Comparison of ENCODE assay signal across 32 mouse cellular contexts in genomic region chr12:119527760-119528159, GRCm38 (mm10).
DNase-seq lines count a peak whose midpoint lies in the region; ATAC-seq and TF ChIP-seq lines count a peak whose summit lies in the region.
"Had no signal": no experiment of that assay in that cellular context is flagged by ENCODE, and none has a peak within 500 bp of the region (broad histone marks: within the 10 kb centered on the region; RNA-seq: fewer than 3 reads in every experiment).

No protein-coding gene starts in this region.

- 77% methylated on average over 2 of the region's 2 CpGs for WGBS in embryonic facial prominence, embryonic 11.5 days
- 86% methylated on average over 2 of the region's 2 CpGs for WGBS in embryonic facial prominence, embryonic 10.5 days
- 89% methylated on average over 2 of the region's 2 CpGs for WGBS in hindbrain, embryonic 12.5 days
- 83% methylated on average over 2 of the region's 2 CpGs for WGBS in hindbrain, embryonic 13.5 days
- WGBS in liver, embryonic 15.5 days (ENCODE audit: insufficient replicate concordance) = 46% methylated on average over 2 of the region's 2 CpGs
- WGBS in liver, postnatal 0 days (ENCODE audit: insufficient replicate concordance) = 61% methylated on average over 2 of the region's 2 CpGs
- 83% methylated on average over 2 of the region's 2 CpGs for WGBS in midbrain, postnatal 0 days
- WGBS in midbrain, embryonic 10.5 days = 89% methylated on average over 2 of the region's 2 CpGs

- DNase-seq in embryonic facial prominence, embryonic 11.5 days (ENCODE audit: low spot score) = no peak
- no peak for DNase-seq in embryonic facial prominence, embryonic 10.5 days (ENCODE audit: low spot score)
- DNase-seq in liver, postnatal 0 days = no peak
- DNase-seq in midbrain, postnatal 0 days (ENCODE audit: low spot score) = no peak
- no peak for DNase-seq in midbrain, embryonic 10.5 days (ENCODE audit: low spot score)
- DNase-seq: adrenal gland, adult 8-10 months; cerebellum, adult 11 months; cerebellum, adult 9-11 months; embryo, embryonic 11 days; gastrocnemius, postnatal 14 days; kidney, adult 11 months; kidney, postnatal 36 days; lung, adult 18-20 months; lung, postnatal 10 days; right cerebral cortex, adult 18-20 months; right cerebral cortex, postnatal 4 days; thymus, adult 2 months; thymus, postnatal 36 days had no signal

- no peaks in the 10 kb centered on the region for H3K36me3 ChIP-seq in embryonic facial prominence, embryonic 11.5 days (replicated peaks; ENCODE audit: control insufficient read depth, insufficient read depth, low read depth, low read length)
- no peaks in the 10 kb centered on the region for H3K36me3 ChIP-seq in embryonic facial prominence, embryonic 10.5 days (replicated peaks)
- H3K36me3 ChIP-seq in hindbrain, embryonic 12.5 days = no peaks in the 10 kb centered on the region
- no peaks in the 10 kb centered on the region for H3K36me3 ChIP-seq in hindbrain, embryonic 13.5 days
- H3K36me3 ChIP-seq in liver, embryonic 15.5 days (replicated peaks) = no peaks in the 10 kb centered on the region
- H3K36me3 ChIP-seq in liver, postnatal 0 days (replicated peaks; ENCODE audit: insufficient read depth, low read length) = no peaks in the 10 kb centered on the region
- no peaks in the 10 kb centered on the region for H3K36me3 ChIP-seq in midbrain, postnatal 0 days (ENCODE audit: insufficient read depth, low read length)
- no peaks in the 10 kb centered on the region for H3K36me3 ChIP-seq in midbrain, embryonic 10.5 days
- H3K36me3 ChIP-seq: embryonic facial prominence, embryonic 15.5 days; G1E; heart, embryonic 12.5 days; kidney, embryonic 15.5 days; midbrain, embryonic 12.5 days; neural tube, embryonic 12.5 days had no signal

- no peak for TF ChIP-seq CTCF in liver, postnatal 0 days (IDR thresholded peaks at IDR 0.05; ENCODE audit: low read depth)
- no peak for TF ChIP-seq CTCF in midbrain, postnatal 0 days (IDR thresholded peaks at IDR 0.05)

- no peak overlapping the region for H3K9ac ChIP-seq in embryonic facial prominence, embryonic 11.5 days (replicated peaks; ENCODE audit: low read length)
- no peak overlapping the region for H3K9ac ChIP-seq in hindbrain, embryonic 12.5 days
- no peak overlapping the region for H3K9ac ChIP-seq in hindbrain, embryonic 13.5 days
- no peak overlapping the region for H3K9ac ChIP-seq in liver, embryonic 15.5 days
- no peak overlapping the region for H3K9ac ChIP-seq in liver, postnatal 0 days (replicated peaks)
- H3K9ac ChIP-seq in midbrain, postnatal 0 days (replicated peaks; ENCODE audit: low read length, poor library complexity, severe bottlenecking) = no peak overlapping the region
- H3K9ac ChIP-seq: embryonic facial prominence, embryonic 15.5 days; forebrain, embryonic 13.5 days; heart, embryonic 12.5 days; kidney, embryonic 15.5 days; midbrain, embryonic 12.5 days; neural tube, embryonic 12.5 days had no signal

- no peak for TF ChIP-seq EP300 in liver, postnatal 0 days (IDR thresholded peaks at IDR 0.05; ENCODE audit: low read depth)

- 0 out of 2 replicates have a peak, but pooled peaks have one; percentile 32 for ATAC-seq in embryonic facial prominence, embryonic 11.5 days (replicated peaks; ENCODE audit: insufficient number of reproducible peaks, low FRiP score, low TSS enrichment, low read depth)
- ATAC-seq in hindbrain, embryonic 12.5 days (ENCODE audit: low FRiP score) = 0 out of 2 replicates have a peak, but pooled peaks have one; percentile 19
- no peak for ATAC-seq in hindbrain, embryonic 13.5 days (ENCODE audit: low FRiP score)
- ATAC-seq in liver, embryonic 15.5 days (ENCODE audit: insufficient read depth) = peak; percentile 12; the same call in 1 of the 2 replicates
- no peak for ATAC-seq in liver, postnatal 0 days
- 0 out of 2 replicates have a peak, but pooled peaks have one; percentile 16 for ATAC-seq in midbrain, postnatal 0 days (ENCODE audit: low FRiP score)
- ATAC-seq: forebrain, embryonic 13.5 days; inflammation-experienced regulatory T-cells, adult 6 months had no signal

- no peaks in the 10 kb centered on the region for H3K9me3 ChIP-seq in embryonic facial prominence, embryonic 11.5 days (replicated peaks; ENCODE audit: control insufficient read depth, low read length)
- no peaks in the 10 kb centered on the region for H3K9me3 ChIP-seq in embryonic facial prominence, embryonic 10.5 days
- H3K9me3 ChIP-seq in hindbrain, embryonic 12.5 days (replicated peaks) = no peaks in the 10 kb centered on the region
- H3K9me3 ChIP-seq in hindbrain, embryonic 13.5 days = no peaks in the 10 kb centered on the region
- H3K9me3 ChIP-seq in liver, embryonic 15.5 days (replicated peaks) = no peaks in the 10 kb centered on the region
- no peaks in the 10 kb centered on the region for H3K9me3 ChIP-seq in liver, postnatal 0 days (ENCODE audit: low read length)
- no peaks in the 10 kb centered on the region for H3K9me3 ChIP-seq in midbrain, postnatal 0 days (ENCODE audit: low read length)
- no peaks in the 10 kb centered on the region for H3K9me3 ChIP-seq in midbrain, embryonic 10.5 days (replicated peaks)
- H3K9me3 ChIP-seq: embryonic facial prominence, embryonic 15.5 days; forebrain, embryonic 13.5 days; G1E; heart, embryonic 12.5 days; kidney, embryonic 15.5 days; midbrain, embryonic 12.5 days; neural tube, embryonic 12.5 days had no signal

- H3K4me3 ChIP-seq in embryonic facial prominence, embryonic 11.5 days (ENCODE audit: low read depth, low read length) = no peak overlapping the region
- no peak overlapping the region for H3K4me3 ChIP-seq in embryonic facial prominence, embryonic 10.5 days
- H3K4me3 ChIP-seq in hindbrain, embryonic 12.5 days = no peak overlapping the region
- H3K4me3 ChIP-seq in hindbrain, embryonic 13.5 days = no peak overlapping the region
- H3K4me3 ChIP-seq in liver, embryonic 15.5 days (replicated peaks) = no peak overlapping the region
- no peak overlapping the region for H3K4me3 ChIP-seq in liver, postnatal 0 days (ENCODE audit: low read depth, low read length)
- no peak overlapping the region for H3K4me3 ChIP-seq in midbrain, postnatal 0 days (ENCODE audit: low read depth, low read length)
- no peak overlapping the region for H3K4me3 ChIP-seq in midbrain, embryonic 10.5 days
- H3K4me3 ChIP-seq: embryonic facial prominence, embryonic 15.5 days; forebrain, embryonic 13.5 days; heart, embryonic 12.5 days; kidney, embryonic 15.5 days; layer of hippocampus, adult 2 months; left cerebral cortex, adult 2 months; midbrain, embryonic 12.5 days; myocyte; neural tube, embryonic 12.5 days had no signal

- no peak overlapping the region for H3K4me2 ChIP-seq in embryonic facial prominence, embryonic 11.5 days (ENCODE audit: low read depth, low read length)
- no peak overlapping the region for H3K4me2 ChIP-seq in hindbrain, embryonic 12.5 days (replicated peaks)
- no peak overlapping the region for H3K4me2 ChIP-seq in hindbrain, embryonic 13.5 days
- H3K4me2 ChIP-seq in liver, embryonic 15.5 days = no peak overlapping the region
- no peak overlapping the region for H3K4me2 ChIP-seq in liver, postnatal 0 days (ENCODE audit: low read depth, low read length)
- H3K4me2 ChIP-seq in midbrain, postnatal 0 days (ENCODE audit: low read depth, low read length, poor library complexity, severe bottlenecking) = no peak overlapping the region
- H3K4me2 ChIP-seq: embryonic facial prominence, embryonic 15.5 days; forebrain, embryonic 13.5 days; heart, embryonic 12.5 days; kidney, embryonic 15.5 days; midbrain, embryonic 12.5 days; neural tube, embryonic 12.5 days had no signal

- no peak overlapping the region for H3K27ac ChIP-seq in embryonic facial prominence, embryonic 11.5 days (replicated peaks; ENCODE audit: low read depth, low read length)
- no peak overlapping the region for H3K27ac ChIP-seq in embryonic facial prominence, embryonic 10.5 days (replicated peaks)
- H3K27ac ChIP-seq in hindbrain, embryonic 12.5 days = no peak overlapping the region
- H3K27ac ChIP-seq in hindbrain, embryonic 13.5 days = no peak overlapping the region
- no peak overlapping the region for H3K27ac ChIP-seq in liver, embryonic 15.5 days (replicated peaks)
- H3K27ac ChIP-seq in liver, postnatal 0 days (ENCODE audit: low read depth) = no peak overlapping the region
- H3K27ac ChIP-seq in midbrain, postnatal 0 days (ENCODE audit: low read depth, low read length) = no peak overlapping the region
- H3K27ac ChIP-seq in midbrain, embryonic 10.5 days (replicated peaks) = no peak overlapping the region; the same call in 1 of the 2 replicates
- H3K27ac ChIP-seq: embryonic facial prominence, embryonic 15.5 days; forebrain, embryonic 13.5 days; kidney, embryonic 15.5 days; layer of hippocampus, adult 2 months; left cerebral cortex, adult 2 months; midbrain, embryonic 12.5 days; neural tube, embryonic 12.5 days had no signal

- no peaks in the 10 kb centered on the region for H3K27me3 ChIP-seq in embryonic facial prominence, embryonic 11.5 days (ENCODE audit: control insufficient read depth, insufficient read depth, low read length)
- no peaks in the 10 kb centered on the region for H3K27me3 ChIP-seq in embryonic facial prominence, embryonic 10.5 days (replicated peaks; ENCODE audit: low read depth, poor library complexity, severe bottlenecking)
- no peaks in the 10 kb centered on the region for H3K27me3 ChIP-seq in hindbrain, embryonic 12.5 days
- H3K27me3 ChIP-seq in hindbrain, embryonic 13.5 days = no peaks in the 10 kb centered on the region
- no peaks in the 10 kb centered on the region for H3K27me3 ChIP-seq in liver, embryonic 15.5 days
- H3K27me3 ChIP-seq in liver, postnatal 0 days (ENCODE audit: insufficient read depth, low read length) = no peaks in the 10 kb centered on the region
- no peaks in the 10 kb centered on the region for H3K27me3 ChIP-seq in midbrain, postnatal 0 days (ENCODE audit: insufficient read depth, low read length)
- no peaks in the 10 kb centered on the region for H3K27me3 ChIP-seq in midbrain, embryonic 10.5 days (ENCODE audit: low read depth, poor library complexity, severe bottlenecking)
- H3K27me3 ChIP-seq: embryonic facial prominence, embryonic 15.5 days; forebrain, embryonic 13.5 days; heart, embryonic 12.5 days; kidney, embryonic 15.5 days; midbrain, embryonic 12.5 days; neural tube, embryonic 12.5 days had no signal

- no peaks in the 10 kb centered on the region for H3K4me1 ChIP-seq in embryonic facial prominence, embryonic 11.5 days (ENCODE audit: control insufficient read depth, insufficient read depth, low read length)
- no peaks in the 10 kb centered on the region for H3K4me1 ChIP-seq in embryonic facial prominence, embryonic 10.5 days
- no peaks in the 10 kb centered on the region for H3K4me1 ChIP-seq in hindbrain, embryonic 12.5 days
- no peaks in the 10 kb centered on the region for H3K4me1 ChIP-seq in hindbrain, embryonic 13.5 days (replicated peaks)
- no peaks in the 10 kb centered on the region for H3K4me1 ChIP-seq in liver, embryonic 15.5 days (replicated peaks)
- no peaks in the 10 kb centered on the region for H3K4me1 ChIP-seq in liver, postnatal 0 days (ENCODE audit: insufficient read depth)
- H3K4me1 ChIP-seq in midbrain, postnatal 0 days (ENCODE audit: insufficient read depth, low read length) = no peaks in the 10 kb centered on the region
- no peaks in the 10 kb centered on the region for H3K4me1 ChIP-seq in midbrain, embryonic 10.5 days
- H3K4me1 ChIP-seq: embryonic facial prominence, embryonic 15.5 days; forebrain, embryonic 13.5 days; heart, embryonic 12.5 days; kidney, embryonic 15.5 days; midbrain, embryonic 12.5 days; neural tube, embryonic 12.5 days had no signal

Comparison
In these comparisons a context has a peak if more than half of its experiments do, and no peak if none do; other contexts are left out.
1. ATAC-seq: peak in embryonic facial prominence, embryonic 11.5 days (single experiment), hindbrain, embryonic 12.5 days (single experiment), liver, embryonic 15.5 days (single experiment) and midbrain, postnatal 0 days (single experiment); none in hindbrain, embryonic 13.5 days (single experiment) and liver, postnatal 0 days (single experiment).